Mouse (Mus musculus) midbrain, embryonic 14.5 days (tissue): ENCODE results near the gene Rps15. TPM values are rescaled to one million over a fixed set of nuclear protein-coding genes. Genes with fewer than 3 reads are reported as not detected.
A peak's percentile ranks its signal among the peaks of the same experiment; 100 is the strongest.

ENCODE experiments used
- ATAC-seq: fragments of 200-750 bp; cut with Nextera tagmentation; 2 replicates; pipeline ENCODE4 v1.8.0; 2017; ENCODE audit warnings: moderate number of reproducible peaks, moderate library complexity; ENCODE audit not compliant: low FRiP score, low TSS enrichment
- DNase-seq: peaks from one replicate; pipeline ENCODE4 v3.0.0-alpha.2; 2015
- H3K27ac ChIP-seq: fragments of 300-500 bp; sonication (generic); replicated peaks from 2 replicates; pipeline ENCODE4 v1.5.1; 2014; ENCODE audit warnings: mild to moderate bottlenecking, low read depth, low read length, moderate library complexity
- H3K27me3 ChIP-seq: fragments of 300-500 bp; sonication (generic); 2 replicates; pipeline ENCODE4 v1.6.1; 2014; ENCODE audit warnings: low read length, control low read depth, mixed read lengths; ENCODE audit not compliant: control insufficient read depth, insufficient read depth
- H3K36me3 ChIP-seq: fragments of 300-500 bp; sonication (generic); 2 replicates; pipeline ENCODE4 v1.6.1; 2014; ENCODE audit warnings: low read length, control low read depth; ENCODE audit not compliant: control insufficient read depth, insufficient read depth
- H3K4me1 ChIP-seq: fragments of 300-500 bp; sonication (generic); 2 replicates; pipeline ENCODE4 v1.6.1; 2014; ENCODE audit warnings: mild to moderate bottlenecking, antibody characterized with exemption, low read length, control low read depth; ENCODE audit not compliant: control insufficient read depth, insufficient read depth
- H3K4me2 ChIP-seq: fragments of 300-500 bp; sonication (generic); 2 replicates; pipeline ENCODE4 v1.6.1; 2014; ENCODE audit warnings: mild to moderate bottlenecking, low read length, moderate library complexity
- H3K4me3 ChIP-seq: fragments of 300-500 bp; sonication (generic); replicated peaks from 2 replicates; pipeline ENCODE4 v1.5.1; 2014; ENCODE audit warnings: low read depth, low read length
- H3K9ac ChIP-seq: fragments of 300-500 bp; sonication (generic); replicated peaks from 2 replicates; pipeline ENCODE4 v1.6.1; 2014; ENCODE audit warnings: mild to moderate bottlenecking, low read length, moderate library complexity
- H3K9me3 ChIP-seq: fragments of 300-500 bp; sonication (generic); 2 replicates; pipeline ENCODE4 v1.6.1; 2016; ENCODE audit warnings: low read length, control low read depth, mixed read lengths; ENCODE audit not compliant: control insufficient read depth
- WGBS: fragments of 180-500 bp; shearing (Covaris S2); extraction: QIAGEN DNeasy Blood & Tissue Kit; methylation state at CpG from one replicate; pipeline ENCODE4 v1.1.7; 2014; 5-methylcytosine and 5-hydroxymethylcytosine counted together
- polyA plus RNA-seq: library from polyadenylated mRNA; unstranded; fragments of >200 nt; fragmentation: Nextera tagmentation; extraction: Ambion mirVana; gene quantifications from 2 replicates; pipeline ENCODE4 v1.2.1, GENCODE M21; 2014

Rps15 gene
- polyA plus RNA-seq, 1 experiment from 2014 or later: 622 TPM

- peaks cover 18% of the 10 kb centered on the region for H3K4me1 ChIP-seq
- peak overlapping the region; percentile 38 for H3K4me3 ChIP-seq
- ATAC-seq (peak; percentile 32; the same call in 1 of the 2 replicates), DNase-seq (no peak)
- 2% methylated on average over 46 of the region's 46 CpGs for WGBS
- peak overlapping the region; percentile 54 for H3K9ac ChIP-seq
- H3K9me3 ChIP-seq: no peaks in the 10 kb centered on the region
- no peak overlapping the region for H3K27ac ChIP-seq
- peak overlapping the region; percentile 81 for H3K4me2 ChIP-seq
- H3K27me3 ChIP-seq: no peaks in the 10 kb centered on the region
- H3K36me3 ChIP-seq: peaks cover 5% of the 10 kb centered on the region; the same call in 1 of the 2 replicates
Measured at GRCm38 (mm10) chr10:80323261-80324119, 31.2 kb downstream of the Rps15 start.

GRCm38 (mm10) chr10:80324120-80325037 is 32.1 kb downstream of the Rps15 start:
- WGBS: 77% methylated on average over 17 of the region's 17 CpGs
- Histone ChIP-seq H3K4me3 (no peak overlapping the region), H3K36me3 (no peaks in the 10 kb centered on the region), H3K9ac (no peak overlapping the region), H3K27me3 (no peaks in the 10 kb centered on the region), H3K4me1 (peaks cover 22% of the 10 kb centered on the region), H3K27ac (no peak overlapping the region), H3K4me2 (peak overlapping the region; percentile 81), H3K9me3 (no peaks in the 10 kb centered on the region)
- DNase-seq: no peak
- ATAC-seq: no peak

GRCm38 (mm10) chr10:80325045-80325444 is 32.8 kb downstream of the Rps15 start:
- H3K36me3 ChIP-seq: no peaks in the 10 kb centered on the region
- peaks cover 19% of the 10 kb centered on the region for H3K4me1 ChIP-seq
- no peak overlapping the region for H3K4me2 ChIP-seq
- no peak overlapping the region for H3K9ac ChIP-seq
- no peak overlapping the region for H3K4me3 ChIP-seq
- ATAC-seq: no peak
- H3K9me3 ChIP-seq: no peaks in the 10 kb centered on the region
- no peaks in the 10 kb centered on the region for H3K27me3 ChIP-seq
- WGBS: 83% methylated on average over 21 of the region's 21 CpGs
- DNase-seq: no peak
- no peak overlapping the region for H3K27ac ChIP-seq

GRCm38 (mm10) chr10:80329273-80330081 is 37.2 kb downstream of the Rps15 start, which contains the start of the genes Pcsk4 and Reep6:
Pcsk4 (minus strand) TSS chr10:80329498.
Reep6 (plus strand) TSS chr10:80329953.
- peaks cover 14% of the 10 kb centered on the region for H3K4me1 ChIP-seq
- no peaks in the 10 kb centered on the region for H3K36me3 ChIP-seq
- WGBS: 4% methylated on average over 35 of the region's 36 CpGs
- peak; percentile 95 for ATAC-seq
- H3K27ac ChIP-seq: no peak within 1 kb of the TSS
- peak; percentile 96 for DNase-seq
- peak within 1 kb of the TSS; percentile 44 for H3K4me3 ChIP-seq
- H3K27me3 ChIP-seq: 0 out of 2 replicates have a peak, but pooled peaks cover 3% of the 10 kb centered on the region
- no peaks in the 10 kb centered on the region for H3K9me3 ChIP-seq
- peak within 1 kb of the TSS; percentile 47; the same call in 1 of the 2 replicates for H3K9ac ChIP-seq
- H3K4me2 ChIP-seq: peak within 1 kb of the TSS; percentile 87

- H3K4me2 ChIP-seq: peak overlapping the region; percentile 87
- H3K9me3 ChIP-seq: no peaks in the 10 kb centered on the region
- peak overlapping the region; percentile 44 for H3K4me3 ChIP-seq
- H3K27ac ChIP-seq: no peak overlapping the region
- H3K36me3 ChIP-seq: no peaks in the 10 kb centered on the region
- peak overlapping the region; percentile 47; the same call in 1 of the 2 replicates for H3K9ac ChIP-seq
- H3K4me1 ChIP-seq: peaks cover 14% of the 10 kb centered on the region
- H3K27me3 ChIP-seq: 0 out of 2 replicates have a peak, but pooled peaks cover 3% of the 10 kb centered on the region
- under 1% methylated on average over 41 of the region's 41 CpGs for WGBS
- ATAC-seq: no peak
- no peak for DNase-seq
Measured at GRCm38 (mm10) chr10:80330084-80330483, 37.8 kb downstream of the Rps15 start.

- WGBS: 67% methylated on average over 2 of the region's 2 CpGs
- no peaks in the 10 kb centered on the region for H3K36me3 ChIP-seq
- 0 out of 2 replicates have a peak, but pooled peaks cover 3% of the 10 kb centered on the region for H3K27me3 ChIP-seq
- H3K9ac ChIP-seq: no peak overlapping the region
- H3K4me1 ChIP-seq: peaks cover 14% of the 10 kb centered on the region
- ATAC-seq (no peak), DNase-seq (no peak)
- no peaks in the 10 kb centered on the region for H3K9me3 ChIP-seq
- H3K4me3 ChIP-seq: no peak overlapping the region
- no peak overlapping the region for H3K4me2 ChIP-seq
- H3K27ac ChIP-seq: no peak overlapping the region
Measured at GRCm38 (mm10) chr10:80330888-80331287, 38.6 kb downstream of the Rps15 start.

GRCm38 (mm10) chr10:80331636-80332524 is 39.6 kb downstream of the Rps15 start:
- H3K4me3 ChIP-seq: no peak overlapping the region
- H3K9ac ChIP-seq: no peak overlapping the region
- no peaks in the 10 kb centered on the region for H3K36me3 ChIP-seq
- H3K27ac ChIP-seq: no peak overlapping the region
- no peaks in the 10 kb centered on the region for H3K9me3 ChIP-seq
- no peak for ATAC-seq
- 64% methylated on average over 10 of the region's 10 CpGs for WGBS
- H3K4me2 ChIP-seq: no peak overlapping the region
- H3K27me3 ChIP-seq: 0 out of 2 replicates have a peak, but pooled peaks cover 3% of the 10 kb centered on the region
- peaks cover 14% of the 10 kb centered on the region for H3K4me1 ChIP-seq
- no peak for DNase-seq
